Mouse (Mus musculus) ovary, postnatal 10 days (tissue): ENCODE measurements around the gene Mtfmt.

Experiments
- DNase-seq: peaks from one replicate; pipeline ENCODE4 v3.0.0; 2022; ENCODE audit warnings: low spot score

Gene Mtfmt

GRCm38 (mm10) chr9:65435671-65436301, at the start of gene Mtfmt:
TSS of gene Mtfmt (plus strand) at chr9:65435782.
- DNase-seq = peak; percentile 74

DNA sequence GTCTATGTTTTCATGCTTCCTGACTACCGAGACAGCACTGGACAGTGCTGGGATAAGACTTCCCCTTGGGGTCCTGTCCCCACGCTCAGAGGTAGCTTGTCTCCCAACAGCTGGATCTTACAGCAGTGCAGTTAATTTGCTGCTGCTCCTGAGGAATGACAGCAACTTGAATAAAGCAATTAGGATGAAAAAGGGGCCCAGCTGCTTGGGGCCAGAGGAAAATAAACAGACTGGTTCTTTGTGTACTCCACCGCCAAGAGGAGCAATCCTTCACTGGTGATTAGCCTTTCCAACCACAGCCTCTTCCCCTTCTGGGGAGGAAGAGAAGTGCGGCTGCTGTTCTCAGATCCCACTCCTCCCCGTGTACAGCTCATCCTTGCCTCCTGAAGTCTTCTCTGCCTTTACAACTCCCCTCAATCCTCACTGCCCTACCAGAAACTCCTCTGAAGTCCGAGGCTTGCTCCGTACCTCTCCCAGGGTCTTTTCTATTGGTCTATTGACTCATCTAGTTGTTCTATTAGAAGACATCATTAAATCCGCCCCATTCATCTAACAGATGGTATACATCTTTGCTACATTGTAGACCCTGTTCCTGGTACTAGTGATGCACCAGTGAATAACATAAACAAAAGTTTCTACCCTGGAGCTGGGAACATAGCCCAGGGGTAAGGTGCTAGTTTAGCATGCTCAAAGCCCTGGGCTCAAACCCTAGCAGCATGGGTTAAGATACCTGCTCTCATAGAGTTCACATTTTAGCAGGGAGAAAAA, 49.0 kb upstream of the Mtfmt start:
- DNase-seq = no peak

GRCm38 (mm10) chr9:65390752-65391612, 44.6 kb upstream of the Mtfmt start:
- DNase-seq = no peak

DNA sequence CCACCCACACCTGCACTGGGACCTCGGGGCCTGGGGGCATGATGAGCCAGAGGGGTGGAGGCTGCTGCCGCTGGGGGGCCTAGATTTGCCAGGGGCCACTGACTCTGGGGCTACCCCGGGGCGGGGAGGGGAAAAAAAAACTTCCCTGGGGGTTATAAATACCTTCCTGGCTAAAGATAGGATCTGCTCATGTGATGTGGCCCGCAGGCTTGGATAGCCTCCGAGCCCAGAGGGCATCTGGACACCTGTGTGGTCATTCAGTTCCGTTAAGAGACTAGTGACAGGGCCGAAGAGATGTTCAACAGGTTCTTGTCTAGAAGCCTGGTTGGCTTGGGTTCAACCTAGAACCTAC, 44.0 kb upstream of the Mtfmt start, which contains the start of gene Kbtbd13:
Gene Kbtbd13, minus strand, starts transcription at position 40 of the 352 bp plus-strand sequence.
- no peak for DNase-seq

DNA sequence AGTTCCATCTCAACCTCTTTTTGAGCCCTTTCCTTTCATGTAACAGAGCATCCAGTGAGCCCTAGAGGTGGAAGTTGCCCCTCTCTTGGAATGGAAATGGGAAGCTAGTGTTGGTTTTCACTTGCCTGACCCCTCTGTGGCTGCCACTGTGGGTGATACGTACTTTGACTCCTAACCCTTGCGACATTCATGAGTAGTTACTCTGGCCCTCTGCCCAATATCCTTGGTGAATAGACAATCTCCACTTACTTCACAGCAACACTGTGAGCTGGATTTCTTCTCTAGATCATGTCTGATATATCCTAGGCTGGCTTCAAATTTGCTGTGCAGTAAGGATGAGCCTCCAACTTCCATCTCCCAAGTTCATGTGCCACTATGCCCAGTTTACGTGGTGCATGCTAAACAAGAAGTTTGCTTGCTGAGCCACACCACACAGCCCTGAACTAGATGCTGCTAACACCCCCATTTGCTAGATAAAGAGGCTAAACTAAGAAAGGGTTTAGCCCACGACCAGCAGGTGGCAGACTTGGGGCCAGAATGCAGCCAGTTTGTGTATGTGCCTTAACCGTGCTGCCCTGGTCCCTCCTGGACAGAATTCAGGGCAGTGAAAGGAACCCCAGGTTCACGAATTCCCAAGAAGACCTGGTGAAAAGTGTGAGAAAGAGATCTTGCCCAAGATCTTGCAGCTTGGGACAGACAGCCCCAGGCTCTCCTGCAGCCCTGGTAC, 42.8 kb upstream of the Mtfmt start:
- DNase-seq = no peak

- no peak for DNase-seq
Measured at GRCm38 (mm10) chr9:65393606-65394005, 42.0 kb upstream of the Mtfmt start.

DNA sequence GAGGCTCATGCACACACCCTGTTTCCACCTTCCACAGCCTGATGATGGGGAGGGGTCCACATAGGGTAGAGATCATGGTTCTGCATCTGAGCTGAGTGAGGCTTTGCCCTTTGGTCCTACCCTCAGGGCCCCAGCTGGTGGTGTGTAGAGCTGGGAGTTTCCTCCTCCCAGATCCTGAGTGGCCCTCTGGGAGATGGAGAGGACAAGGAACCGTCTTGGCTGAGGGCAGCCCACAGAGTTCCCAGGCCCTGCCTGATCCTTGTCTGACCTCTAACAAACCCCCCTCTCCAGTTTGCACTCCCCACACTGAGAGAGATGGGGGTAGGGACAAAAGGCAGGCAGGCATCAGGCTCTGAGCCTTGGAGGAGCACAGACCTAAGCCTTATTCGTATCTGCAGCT, 41.2 kb upstream of the Mtfmt start:
- DNase-seq = no peak

DNA sequence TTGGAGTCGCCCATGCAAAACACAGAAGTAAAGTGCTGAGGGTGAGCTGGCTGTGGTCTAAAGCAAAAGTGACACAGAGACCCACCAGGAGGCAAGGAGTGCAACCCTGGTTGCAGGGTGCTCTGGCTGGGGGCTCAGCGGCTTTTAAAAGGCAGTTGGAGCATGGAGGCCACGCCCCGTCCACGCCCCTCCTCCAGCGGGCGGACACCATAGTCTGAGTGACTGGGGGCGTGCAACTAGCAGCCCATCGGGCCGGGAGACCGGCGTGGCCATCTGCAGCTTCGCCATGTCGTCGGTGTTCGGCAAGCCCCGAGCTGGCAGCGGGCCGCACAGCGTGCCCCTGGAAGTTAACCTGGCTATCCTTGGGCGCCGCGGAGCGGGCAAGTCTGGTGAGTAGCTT, 37.3 kb upstream of the Mtfmt start, which contains the start of gene Rasl12:
Gene Rasl12, plus strand, starts transcription at position 228 of the 400 bp plus-strand sequence.
- peak; percentile 33 for DNase-seq

GRCm38 (mm10) chr9:65399934-65400333, 35.6 kb upstream of the Mtfmt start:
- no peak for DNase-seq

DNA sequence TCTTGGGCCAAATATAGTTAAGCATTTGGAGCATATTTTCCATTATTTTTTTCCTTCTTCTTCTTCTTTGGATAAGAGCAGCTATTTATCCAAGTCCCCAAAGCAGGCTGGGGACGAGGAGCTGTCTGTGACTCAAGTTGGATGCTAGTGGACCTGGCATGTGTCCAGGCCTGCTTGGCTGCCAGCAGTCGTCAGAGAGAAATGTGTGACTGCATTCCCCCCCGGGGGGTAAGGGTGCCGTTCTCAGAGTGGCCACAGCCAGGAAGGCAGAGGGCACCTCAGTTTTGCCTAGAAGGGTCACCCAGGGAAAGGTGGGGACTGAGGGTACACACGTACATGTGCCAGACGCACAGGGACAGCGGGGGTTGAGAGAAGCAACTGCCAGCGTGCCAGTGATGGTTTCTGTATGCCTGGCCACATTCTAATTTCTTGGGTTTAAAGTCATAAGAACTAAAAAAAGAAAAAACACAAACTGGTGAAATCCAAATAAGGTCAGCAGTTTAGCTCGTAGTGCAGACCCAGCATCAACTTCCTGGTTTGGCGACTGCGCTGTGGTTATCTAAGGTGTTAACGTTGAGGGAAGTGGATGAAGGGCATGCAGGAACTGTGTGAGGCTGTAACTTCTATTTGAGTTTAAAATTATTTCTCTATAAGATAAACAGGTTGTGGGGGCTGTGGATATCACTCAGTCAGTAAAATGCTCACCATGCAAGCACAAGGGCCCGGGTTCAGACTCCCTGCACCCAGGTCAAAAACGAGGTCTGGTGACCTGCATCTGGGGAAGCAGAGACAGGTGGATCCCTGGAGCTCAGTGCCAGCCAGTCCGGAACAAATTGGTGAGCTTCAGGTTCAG, 31.0 kb upstream of the Mtfmt start:
- DNase-seq = no peak

DNA sequence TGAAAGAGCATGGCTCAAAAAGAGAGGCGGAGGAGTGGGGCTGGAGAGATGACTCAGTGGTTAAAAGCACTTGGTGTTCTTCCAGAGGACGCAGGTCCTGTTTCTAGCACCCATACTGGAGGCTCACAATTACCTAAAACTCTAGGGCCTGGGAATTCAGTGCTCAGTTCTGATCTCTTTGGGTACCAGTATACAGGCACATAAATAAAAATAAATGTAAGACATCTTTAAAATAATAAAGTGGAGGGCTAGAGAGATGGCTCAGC, 30.5 kb upstream of the Mtfmt start:
- no peak for DNase-seq

DNA sequence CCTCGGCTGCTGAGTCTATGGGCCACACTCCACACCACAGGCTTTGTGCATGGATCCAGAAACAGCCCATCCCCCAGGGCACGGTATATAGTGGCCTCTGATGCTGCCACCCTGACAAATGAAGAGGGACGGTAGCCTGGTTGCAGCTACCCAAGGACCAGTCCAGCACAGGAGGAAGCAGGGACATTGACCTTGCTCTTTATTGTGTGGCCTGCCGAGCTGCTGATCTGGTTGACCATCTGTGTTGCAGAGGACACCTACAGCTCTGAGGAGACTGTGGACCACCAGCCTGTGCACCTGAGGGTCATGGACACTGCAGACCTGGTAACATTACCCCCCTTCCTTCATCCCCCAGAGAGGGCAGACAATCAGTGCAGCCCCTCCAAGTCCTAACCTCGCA, 28.3 kb upstream of the Mtfmt start:
- no peak for DNase-seq

GRCm38 (mm10) chr9:65407861-65408260, 27.7 kb upstream of the Mtfmt start:
- no peak for DNase-seq

DNA sequence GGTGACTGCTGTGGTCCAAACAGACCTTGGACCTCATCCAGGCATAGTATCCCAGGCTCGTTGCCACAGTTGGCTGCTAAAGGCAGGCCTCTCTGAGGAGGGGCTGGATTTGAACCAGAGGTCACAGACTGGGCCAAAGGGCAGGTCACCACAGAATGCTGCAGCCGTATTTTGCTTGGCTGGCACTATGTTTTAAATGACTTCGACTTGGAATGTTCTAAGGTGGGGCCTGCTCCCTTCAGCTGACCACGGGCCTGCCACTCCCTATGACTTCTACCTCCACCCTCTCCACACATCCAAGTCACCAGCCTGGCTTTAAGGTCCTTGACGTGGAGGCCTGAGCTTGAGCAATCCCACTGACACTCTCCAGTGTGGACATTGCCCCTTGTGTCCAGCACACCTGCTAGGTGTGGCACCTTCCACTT, 26.7 kb upstream of the Mtfmt start:
- no peak for DNase-seq

DNA sequence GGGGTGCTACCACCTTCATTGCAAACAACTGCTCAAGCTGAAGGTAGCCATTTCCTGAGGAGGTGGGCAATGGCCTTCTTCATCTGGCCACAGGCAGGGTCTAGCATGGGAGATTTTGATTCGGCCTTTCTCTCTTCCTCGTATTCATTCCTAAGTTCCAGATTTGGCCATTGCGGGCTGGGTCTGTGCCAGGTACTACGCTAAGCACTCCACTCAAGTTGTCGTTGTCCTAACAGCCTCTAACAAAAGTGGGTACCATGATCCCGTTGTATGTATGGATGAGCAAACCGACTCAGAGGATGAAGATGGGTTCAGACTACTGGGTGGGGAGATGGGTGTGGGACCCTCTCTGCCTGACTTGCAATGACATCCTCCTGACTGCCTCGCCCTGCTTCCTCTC, 25.2 kb upstream of the Mtfmt start:
- no peak for DNase-seq

- DNase-seq = no peak
Measured at GRCm38 (mm10) chr9:65411326-65411725, 24.3 kb upstream of the Mtfmt start.

DNA sequence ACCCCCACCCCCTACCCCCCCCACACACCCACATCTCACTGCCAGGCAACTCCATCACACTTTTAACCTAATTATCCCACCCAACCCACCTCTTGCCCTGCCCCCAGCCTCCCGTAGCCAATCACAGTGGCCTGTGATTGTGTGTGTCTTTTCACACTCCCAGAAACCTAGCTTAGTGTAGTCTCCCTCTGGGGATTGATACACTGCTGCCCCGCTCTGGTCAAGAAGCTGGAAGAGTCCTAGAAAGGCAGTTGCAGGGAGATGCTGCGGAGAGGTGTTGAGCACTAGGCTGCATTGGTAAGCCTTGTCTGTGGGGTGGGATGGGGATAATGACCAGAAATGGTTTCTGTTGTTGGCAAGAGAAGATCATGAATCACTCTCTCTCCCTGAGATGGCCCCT, 17.8 kb upstream of the Mtfmt start:
- DNase-seq = no peak

GRCm38 (mm10) chr9:65419633-65420032, 15.9 kb upstream of the Mtfmt start:
- DNase-seq = no peak

DNA sequence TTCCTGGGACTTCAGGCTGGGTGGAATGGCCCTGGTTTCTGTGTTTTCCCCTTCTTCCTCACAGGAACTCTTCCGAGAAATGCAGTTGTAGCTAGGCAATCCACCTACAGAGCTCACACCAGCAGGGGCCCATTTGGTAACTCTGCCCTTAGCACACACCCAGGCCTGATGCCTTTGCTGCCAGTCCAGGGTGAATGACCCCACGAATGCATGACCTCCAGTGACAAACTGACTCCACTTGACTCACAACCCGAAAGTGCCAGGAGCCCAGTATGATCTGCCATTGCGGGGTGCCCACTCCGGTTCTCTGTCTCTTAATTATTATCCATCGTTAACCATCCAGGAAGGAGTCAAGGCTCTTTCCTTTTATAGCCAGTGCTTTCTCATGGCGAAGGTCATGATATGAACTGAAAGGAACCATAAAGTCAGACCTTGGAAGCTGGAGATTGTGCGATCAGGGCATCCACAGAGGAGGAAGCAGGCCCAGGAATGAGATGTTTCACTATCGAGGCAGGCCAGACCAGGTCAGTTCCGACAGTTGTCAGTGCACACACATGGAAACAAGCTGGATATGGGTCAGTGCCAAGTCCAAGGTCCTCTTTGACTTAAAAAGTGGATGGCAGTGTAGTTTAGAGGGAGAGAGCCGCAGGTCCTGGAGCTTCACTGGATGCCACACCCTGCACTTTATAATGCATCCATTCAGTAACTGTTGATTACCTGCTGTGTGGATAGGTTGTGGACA, 12.7 kb upstream of the Mtfmt start, which contains the start of gene Slc51b:
Gene Slc51b, minus strand, starts transcription at position 196 of the 742 bp plus-strand sequence.
- no peak for DNase-seq

DNA sequence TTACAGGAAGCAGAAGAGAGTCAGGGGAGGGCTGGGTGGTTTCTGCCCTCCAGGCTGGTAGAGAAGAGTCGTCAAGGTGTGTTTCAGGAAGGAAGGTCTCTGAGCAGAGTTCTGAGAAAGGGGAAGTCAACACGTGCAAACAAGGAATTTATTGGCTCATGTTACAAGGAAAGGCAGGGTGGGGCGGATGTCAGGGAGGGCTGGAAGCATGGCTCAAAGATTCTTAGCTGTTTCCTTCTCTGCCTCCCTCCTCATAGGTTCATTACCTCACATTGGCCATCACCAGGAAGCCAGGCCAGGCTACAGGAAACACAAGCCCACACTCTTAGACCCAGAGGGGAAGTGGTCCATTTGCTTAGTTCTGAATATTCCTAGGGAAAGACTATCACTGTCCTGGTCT, 11.2 kb upstream of the Mtfmt start:
- DNase-seq = no peak

DNA sequence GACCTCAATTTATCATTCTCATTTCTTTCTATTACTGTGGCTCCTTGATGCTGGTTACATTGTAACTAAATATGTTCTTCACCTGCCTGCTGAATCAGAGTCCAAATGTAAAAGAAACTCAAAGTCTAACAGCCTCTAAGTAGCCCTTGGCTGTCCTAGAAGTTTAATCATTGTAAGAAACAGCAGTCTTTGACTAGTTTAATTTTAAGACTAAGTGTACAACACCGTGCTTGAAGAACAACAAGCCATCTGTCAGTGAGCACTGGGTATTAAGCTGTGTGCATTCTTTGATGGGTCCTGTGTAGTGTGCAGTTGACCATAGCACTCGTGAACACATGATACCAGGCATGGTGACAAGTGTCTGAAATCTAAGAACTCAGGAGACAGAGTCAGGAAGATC, 8.1 kb upstream of the Mtfmt start:
- no peak for DNase-seq
